Mouse (Mus musculus) urinary bladder, postnatal 36 days (tissue): ENCODE measurements around the gene H2-Eb1.
A peak's percentile ranks its signal among the peaks of the same experiment; 100 is the strongest.
"Not testable (repeated sequence)": the region's sequence is repeated elsewhere in the genome, so short reads cannot be mapped to it uniquely, and the experiment has no call there.

Source experiments
- DNase-seq, 2 experiments: peaks; one replicate each; pipeline ENCODE4 v3.0.0; 2022; ENCODE audit warnings: low spot score in 2 of 2, mixed read lengths in 1 of 2

Gene H2-Eb1

GRCm38 (mm10) chr17:34288131-34288530 lies 17.5 kb upstream of the H2-Eb1 start:
- no peak for DNase-seq

- peak; percentile 65 to 74 for DNase-seq
Observed at GRCm38 (mm10) chr17:34291609-34292008, 14.1 kb upstream of the H2-Eb1 start.

DNA sequence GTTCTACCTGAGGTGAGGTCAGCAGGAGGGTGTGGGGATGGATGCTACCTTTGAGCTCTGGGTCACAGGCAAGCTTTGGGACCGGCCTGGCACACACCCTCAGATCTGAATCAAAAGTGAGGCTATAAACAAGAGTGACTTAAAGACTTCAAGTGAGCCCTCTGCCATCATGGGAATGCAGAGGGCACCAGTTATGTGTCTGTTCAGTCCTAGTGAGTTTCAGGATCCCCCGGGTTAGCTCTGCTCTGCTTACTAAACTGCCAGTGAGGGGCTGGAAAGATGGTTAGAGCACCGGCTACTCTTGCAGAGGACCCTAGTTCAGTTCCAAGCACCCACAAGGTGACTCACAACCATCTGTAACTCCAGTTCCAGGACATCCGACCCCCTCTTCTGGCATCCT lies 13.1 kb upstream of the H2-Eb1 start:
- no peak for DNase-seq

DNA sequence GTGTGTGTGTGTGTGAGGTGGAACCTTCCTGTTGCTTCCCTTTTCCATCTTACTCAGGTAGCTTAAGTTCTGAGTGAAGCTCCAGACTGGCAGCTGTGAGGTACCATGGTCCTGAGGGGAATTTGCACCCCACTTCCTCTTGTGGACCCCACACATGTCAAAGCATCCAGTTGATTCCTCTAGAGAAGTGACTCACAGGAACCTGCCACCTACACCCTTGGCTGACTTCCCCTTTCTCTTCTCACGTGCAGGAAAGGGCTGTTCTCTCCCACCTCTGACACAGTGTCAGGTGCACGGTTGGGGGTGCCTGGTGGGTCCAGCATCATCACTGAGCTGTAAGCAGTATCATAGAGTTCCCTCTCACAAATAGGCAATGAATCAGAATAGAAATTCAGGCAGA lies 12.1 kb upstream of the H2-Eb1 start:
- no peak for DNase-seq

DNA sequence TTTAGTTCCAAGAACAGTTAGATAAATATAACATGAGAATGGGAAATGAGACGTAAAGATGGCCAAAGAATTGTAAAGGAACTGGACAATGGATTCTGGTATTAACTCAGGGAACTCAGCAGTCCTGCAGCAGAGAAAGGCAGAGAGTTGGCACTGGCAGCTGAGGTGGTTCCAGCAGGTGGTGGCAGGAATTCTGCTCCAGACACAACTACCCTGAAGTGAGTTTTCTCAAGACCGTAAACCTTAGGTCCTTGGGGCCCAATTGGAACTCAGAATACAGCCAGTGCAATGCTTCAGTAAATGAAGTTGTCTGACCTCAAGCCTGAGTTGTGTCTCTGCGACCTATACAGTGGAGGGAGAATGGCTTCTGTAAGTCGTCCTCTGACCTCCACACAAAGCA lies 11.4 kb upstream of the H2-Eb1 start:
- DNase-seq, result no peak

DNA sequence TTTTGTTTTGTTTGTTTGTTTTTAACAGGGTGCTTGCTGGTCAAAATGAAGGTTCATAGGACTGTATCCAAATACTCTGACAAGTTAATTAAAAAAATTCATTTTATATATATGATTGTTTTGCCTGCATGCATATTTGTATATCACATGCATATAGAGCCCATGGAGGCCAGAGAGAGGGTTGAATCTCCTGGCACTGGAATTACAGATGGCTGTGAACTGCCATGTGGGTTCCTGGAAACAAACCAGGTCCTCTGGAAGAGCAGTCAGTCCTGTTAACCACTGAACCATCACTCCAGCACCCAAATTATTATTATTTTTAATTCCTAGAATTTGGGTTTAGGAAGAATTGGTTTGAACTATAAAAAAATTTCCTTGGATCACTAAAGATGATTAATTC lies 10.4 kb upstream of the H2-Eb1 start:
- DNase-seq, result no peak

DNA sequence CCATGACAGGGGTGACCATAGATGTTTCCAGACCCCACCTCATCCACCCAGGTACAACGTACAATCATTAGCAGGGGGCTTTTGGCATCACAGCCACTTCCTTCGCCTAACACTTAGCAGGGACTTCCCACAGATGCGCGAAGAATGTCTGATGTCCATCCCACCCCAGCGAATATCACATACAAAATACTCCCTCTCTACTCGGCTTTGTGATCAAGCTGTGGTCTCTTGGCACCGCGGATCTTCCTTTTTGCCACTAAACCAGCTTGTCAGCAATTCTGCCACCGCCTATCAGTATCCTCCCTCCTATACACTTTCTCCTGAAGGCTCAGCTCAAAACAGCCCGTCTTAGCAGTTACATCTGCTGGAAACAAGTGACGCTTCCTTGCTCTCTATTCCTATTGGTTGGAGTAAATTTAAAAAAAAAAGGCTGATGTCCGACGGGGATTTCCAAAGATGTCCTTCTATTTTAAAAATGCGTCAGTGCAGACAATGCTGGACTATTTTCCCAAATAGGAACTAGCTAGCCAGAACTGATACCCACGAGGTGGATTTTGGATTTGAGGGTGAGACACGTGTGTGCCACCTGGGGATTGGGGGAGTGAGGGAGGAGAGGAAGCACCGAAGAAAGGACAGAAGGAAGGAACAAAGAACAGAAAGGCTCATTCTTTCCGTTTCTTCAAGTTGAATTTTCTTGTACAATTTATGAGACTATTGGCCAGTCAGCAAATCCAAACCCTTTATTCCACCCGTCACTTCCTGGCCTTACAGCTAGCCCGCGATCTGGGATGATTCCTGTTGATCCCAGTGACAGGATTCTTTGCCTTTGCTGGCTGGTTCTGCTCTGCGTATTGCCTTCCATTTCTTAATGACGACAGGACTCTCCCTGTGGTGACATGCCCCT lies 9.5 kb upstream of the H2-Eb1 start:
- no peak for DNase-seq

GRCm38 (mm10) chr17:34299356-34299755 lies 6.3 kb upstream of the H2-Eb1 start:
- no peak for DNase-seq

DNA sequence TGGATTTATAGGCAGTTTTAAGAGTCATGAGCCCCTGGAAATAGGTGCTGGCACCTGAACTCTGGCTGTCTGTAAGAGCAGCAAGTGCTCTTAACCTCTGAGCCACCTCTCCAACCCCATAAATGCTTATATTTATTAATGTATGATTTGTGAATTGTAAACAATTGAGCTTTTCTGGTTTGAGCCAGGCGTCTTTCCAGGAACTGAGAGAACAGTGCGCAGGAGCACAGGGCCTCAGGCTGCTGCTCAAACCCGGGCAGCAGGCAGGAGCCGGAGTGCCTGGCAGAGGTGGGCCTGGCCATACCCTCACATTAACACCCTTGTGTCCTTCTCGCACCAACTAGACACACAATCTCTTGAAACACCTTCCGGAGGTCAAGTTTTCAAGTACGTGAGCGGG lies 5.6 kb upstream of the H2-Eb1 start:
- DNase-seq, result no peak

DNA sequence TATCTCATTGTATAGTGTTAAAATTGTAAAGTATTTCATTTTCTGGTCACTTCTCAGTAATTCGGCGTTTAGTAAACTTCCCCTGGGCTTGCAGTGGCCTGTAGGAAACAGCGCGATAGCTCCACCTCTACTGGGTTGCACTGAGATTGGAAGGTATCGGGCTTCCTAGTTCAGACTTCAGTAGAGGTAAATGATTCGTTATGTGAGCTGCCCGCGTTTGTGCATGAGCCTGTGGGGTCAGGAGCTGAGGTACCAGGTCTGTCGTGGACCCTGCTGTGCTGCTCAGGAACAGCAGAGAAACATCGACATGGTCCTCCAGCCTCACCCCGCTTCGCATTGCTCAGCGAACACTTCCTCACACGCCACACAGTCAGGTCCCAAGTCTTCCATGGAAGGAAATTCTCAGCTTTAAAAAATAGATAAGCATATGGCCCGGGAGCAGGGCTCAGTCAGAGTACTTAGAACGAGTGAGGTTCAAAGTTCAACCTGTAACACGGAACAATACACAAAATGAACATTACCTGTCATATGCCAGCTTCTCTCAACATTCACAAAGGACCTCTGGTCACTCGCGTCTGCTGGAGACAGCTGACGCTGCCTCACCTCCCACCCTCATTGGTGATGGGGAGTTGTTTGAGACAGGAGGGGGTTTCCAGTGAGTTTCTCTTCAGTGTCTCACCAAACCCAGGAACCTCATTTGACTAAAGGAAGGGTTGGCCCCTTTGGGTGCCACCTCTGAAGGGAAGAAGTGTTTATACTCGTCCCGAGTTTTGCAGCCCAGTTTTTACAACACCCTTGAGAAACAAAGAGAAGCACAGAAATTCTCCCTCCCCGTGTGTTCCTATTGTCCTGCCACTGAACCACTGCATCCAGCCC lies 4.7 kb upstream of the H2-Eb1 start:
- DNase-seq, result no peak

GRCm38 (mm10) chr17:34301670-34302190 lies 3.9 kb upstream of the H2-Eb1 start:
- DNase-seq, result no peak

DNA sequence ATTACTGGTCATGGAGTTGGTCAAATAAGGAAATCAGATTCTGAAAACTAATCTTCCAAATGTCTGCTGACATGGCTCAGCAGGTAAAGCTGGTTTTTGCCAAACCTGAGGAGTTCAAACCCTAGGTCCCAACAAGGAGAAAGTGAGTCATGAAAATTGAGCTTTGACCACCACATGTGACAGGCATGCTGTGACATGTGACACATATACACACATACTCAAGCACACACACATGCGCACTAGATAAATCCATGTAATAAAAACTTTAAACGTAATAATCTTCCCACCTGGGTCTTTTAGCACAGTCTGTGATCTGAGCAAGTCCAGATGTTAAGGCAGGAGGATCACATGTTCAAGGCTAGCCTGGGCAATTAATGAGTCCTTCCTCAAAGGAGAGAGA lies 1.9 kb upstream of the H2-Eb1 start:
- DNase-seq, result no peak

- DNase-seq, result peak; percentile 48 to 60
Observed at GRCm38 (mm10) chr17:34304751-34305150, 916 bp upstream of the H2-Eb1 start.

DNA sequence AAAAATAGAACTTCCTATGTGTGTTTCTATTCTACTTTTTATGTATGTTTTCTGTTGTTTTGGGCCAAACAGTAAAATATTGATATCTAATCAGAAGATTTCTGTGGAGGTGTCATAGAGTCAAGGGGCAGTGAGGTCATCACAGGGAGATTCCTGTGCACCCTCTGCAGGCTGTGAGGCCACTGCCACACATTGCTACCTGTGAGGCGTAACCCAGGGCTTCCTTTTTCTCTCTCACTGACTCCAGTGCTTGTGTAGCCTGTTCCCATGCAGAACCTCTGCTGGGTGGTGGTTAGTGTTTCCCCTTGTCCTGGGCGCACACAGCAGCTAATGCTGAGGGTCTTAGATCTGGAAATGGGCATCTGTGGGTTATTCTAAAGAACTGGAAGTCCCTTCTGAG lies 740 bp downstream of the H2-Eb1 start:
- no peak for DNase-seq

- no peak for DNase-seq
Observed at GRCm38 (mm10) chr17:34307216-34307615, 1.5 kb downstream of the H2-Eb1 start.

- no peak for DNase-seq
Observed at GRCm38 (mm10) chr17:34308161-34308560, 2.5 kb downstream of the H2-Eb1 start.

GRCm38 (mm10) chr17:34309225-34309624 lies 3.6 kb downstream of the H2-Eb1 start:
- DNase-seq, result no peak

GRCm38 (mm10) chr17:34309683-34310385 lies 4.2 kb downstream of the H2-Eb1 start:
- DNase-seq, result peak; percentile 37 to 65

- DNase-seq, result not testable (repeated sequence)
Observed at GRCm38 (mm10) chr17:34310526-34310925, 4.9 kb downstream of the H2-Eb1 start.

- DNase-seq, result no peak
Observed at GRCm38 (mm10) chr17:34312185-34312584, 6.5 kb downstream of the H2-Eb1 start.

DNA sequence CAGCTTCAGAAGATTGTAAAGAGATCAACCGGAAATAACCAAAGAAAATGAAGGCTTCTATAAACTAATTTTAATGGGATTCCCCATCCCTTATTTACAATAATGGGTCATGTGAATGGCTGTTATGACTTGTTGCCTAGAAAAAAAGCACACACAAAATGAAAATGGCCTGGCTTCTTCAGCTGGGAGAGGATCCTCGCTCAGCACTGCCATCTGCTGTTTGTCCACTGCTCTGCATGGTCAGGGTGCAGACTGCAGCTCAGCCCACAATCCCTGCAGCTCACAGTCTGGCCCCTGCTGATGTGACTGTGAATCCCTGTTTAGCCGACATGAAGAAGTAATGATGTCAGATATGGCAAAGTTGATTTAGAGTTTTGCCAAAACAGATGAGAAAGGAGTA lies 7.7 kb downstream of the H2-Eb1 start:
- DNase-seq, result peak; percentile 62 to 68

DNA sequence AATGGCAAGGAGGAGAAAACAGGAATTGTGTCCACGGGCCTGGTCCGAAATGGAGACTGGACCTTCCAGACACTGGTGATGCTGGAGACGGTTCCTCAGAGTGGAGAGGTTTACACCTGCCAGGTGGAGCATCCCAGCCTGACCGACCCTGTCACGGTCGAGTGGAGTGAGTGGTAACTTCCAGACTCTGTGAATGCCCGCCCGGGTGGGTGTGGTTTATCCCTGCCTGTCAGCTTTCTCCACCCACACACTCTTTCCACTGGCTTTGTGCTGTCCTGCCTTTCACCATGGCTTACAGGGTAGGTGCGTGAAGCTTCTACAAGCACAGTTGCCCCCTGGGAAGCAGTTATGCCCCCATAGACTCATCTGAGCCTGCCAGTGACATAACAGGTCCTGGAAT lies 8.6 kb downstream of the H2-Eb1 start:
- DNase-seq, result no peak
